Mouse (Mus musculus): ENCODE measurements around the gene Izumo1r. TPM values are rescaled to one million over a fixed set of nuclear protein-coding genes. Genes with fewer than 3 reads are reported as not detected.
A peak's percentile ranks its signal among the peaks of the same experiment; 100 is the strongest.

Gene Izumo1r
- polyA plus RNA-seq, 1 experiment from 2014 or later = not detected

GRCm38 (mm10) chr9:14839527-14839926 is 64.2 kb downstream of the Izumo1r start:
- Histone ChIP-seq H3K27ac (replicated peaks in 1 of 2; ENCODE audit: control insufficient read depth in 1 of 2, insufficient read depth in 1 of 2, low read depth in 2 of 2, low read length in 2 of 2) (no peak overlapping the region), H3K4me3 (ENCODE audit: control insufficient read depth in 1 of 2, insufficient read depth in 1 of 2, low read depth in 1 of 2, low read length in 2 of 2) (no peak overlapping the region), H3K4me1 (ENCODE audit: control insufficient read depth in 2 of 2, insufficient read depth in 2 of 2, low read length in 2 of 2) (peaks cover 4 to 5% of the 10 kb centered on the region in 2 experiments; a peak in 2 of 4 replicates), H3K9ac (ENCODE audit: low read length) (no peak overlapping the region), H3K27me3 (ENCODE audit: control insufficient read depth, insufficient read depth, low read length) (no peaks in the 10 kb centered on the region), H3K4me2 (ENCODE audit: low read length) (peak overlapping the region; percentile 43), H3K36me3 (ENCODE audit: control insufficient read depth, insufficient read depth, low read length) (peaks cover 8% of the 10 kb centered on the region), H3K9me3 (ENCODE audit: control insufficient read depth, low read length) (no peaks in the 10 kb centered on the region)
- peak; percentile 78; the same call in 1 of the 2 replicates for ATAC-seq (ENCODE audit: insufficient number of reproducible peaks, insufficient read depth, low FRiP score, low read depth)
- WGBS = 16% methylated on average over 7 of the region's 7 CpGs

Other genes starting within 250 kb of the Izumo1r start
- gene Piwil4, start 163.2 kb downstream of the Izumo1r start, polyA plus RNA-seq (2014; fragmentation: Nextera tagmentation; extraction: Ambion mirVana) = 0.07 TPM in 1 of 2 replicates, not detected in the other
- gene Fut4, start 151.6 kb downstream of the Izumo1r start, polyA plus RNA-seq (2014; fragmentation: Nextera tagmentation; extraction: Ambion mirVana) = 1.1 and 1.2 TPM in 2 replicates
- not detected in 2 replicates for gene 1700012B09Rik, start 132.9 kb downstream of the Izumo1r start, polyA plus RNA-seq (2014; fragmentation: Nextera tagmentation; extraction: Ambion mirVana)
- 11.9 and 14.7 TPM in 2 replicates for gene Mre11a, start 119.3 kb downstream of the Izumo1r start, polyA plus RNA-seq (2014; fragmentation: Nextera tagmentation; extraction: Ambion mirVana)
- gene Ankrd49, start 119.1 kb downstream of the Izumo1r start, polyA plus RNA-seq (2014; fragmentation: Nextera tagmentation; extraction: Ambion mirVana) = 22.4 and 23.2 TPM in 2 replicates
- 0.18 TPM in 1 of 2 replicates, not detected in the other for gene Gpr83, start 43.7 kb downstream of the Izumo1r start, polyA plus RNA-seq (2014; fragmentation: Nextera tagmentation; extraction: Ambion mirVana)
- gene Panx1, start 141.5 kb upstream of the Izumo1r start, polyA plus RNA-seq (2014; fragmentation: Nextera tagmentation; extraction: Ambion mirVana) = 24.9 and 26.1 TPM in 2 replicates
- gene Hephl1, start 208.2 kb upstream of the Izumo1r start, polyA plus RNA-seq (2014; fragmentation: Nextera tagmentation; extraction: Ambion mirVana) = not detected in 2 replicates

Measured in heart, embryonic 14.5 days (tissue).